Comparison of ENCODE assay signal across 8 mouse cellular contexts in genomic region chr4:141214337-141214851, GRCm38 (mm10). TPM values are rescaled to one million over a fixed set of nuclear protein-coding genes. Genes with fewer than 3 reads are reported as not detected.
DNase-seq lines count a peak whose midpoint lies in the region; ATAC-seq and TF ChIP-seq lines count a peak whose summit lies in the region.

No protein-coding gene starts in this region.

- intact Hi-C loops in gastrocnemius, postnatal 14 days (cut with DNase I; ENCODE audit: low total_unique reads), result loop anchor here (10.0 kb wide), 1 partner anchor 70 kb away; the partner anchor contains the start of gene Fbxo42

- no peaks in the 10 kb centered on the region for H3K27me3 ChIP-seq in forebrain, embryonic 13.5 days
- no peaks in the 10 kb centered on the region for H3K27me3 ChIP-seq in kidney, postnatal 0 days (ENCODE audit: insufficient read depth, low read length)
- no peaks in the 10 kb centered on the region for H3K27me3 ChIP-seq in megakaryocyte, embryonic 14.5 days (replicated peaks)

- no peak overlapping the region for H3K27ac ChIP-seq in forebrain, embryonic 13.5 days
- no peak overlapping the region for H3K27ac ChIP-seq in kidney, postnatal 0 days

- DNase-seq in gastrocnemius, postnatal 14 days, result peak; percentile 35
- no peak for DNase-seq in gastrocnemius, adult 18-20 months (ENCODE audit: low spot score)
- peak; percentile 53 for DNase-seq in c-Kit-positive CD71-positive TER-119-negative erythroid progenitor cells, embryonic 14.5 days (ENCODE audit: low read depth)
- peak; percentile 40 for DNase-seq in kidney, postnatal 0 days (ENCODE audit: low spot score)
- DNase-seq in spleen, postnatal 4 days (ENCODE audit: low spot score in 2 of 2), result peak; percentile 64 to 79
- no peak for DNase-seq in ovary, adult 18-20 months (ENCODE audit: low spot score)

- peak overlapping the region; percentile 75 for H3K4me2 ChIP-seq in forebrain, embryonic 13.5 days
- H3K4me2 ChIP-seq in kidney, postnatal 0 days (ENCODE audit: low read length), result peak overlapping the region; percentile 70

- peak overlapping the region; percentile 71 for H3K9ac ChIP-seq in forebrain, embryonic 13.5 days
- peak overlapping the region; percentile 36; the same call in 1 of the 2 replicates for H3K9ac ChIP-seq in kidney, postnatal 0 days (ENCODE audit: low read depth, low read length)

- peak overlapping the region; percentile 58 for H3K4me3 ChIP-seq in forebrain, embryonic 13.5 days
- peak overlapping the region; percentile 44 for H3K4me3 ChIP-seq in kidney, postnatal 0 days (replicated peaks; ENCODE audit: low read depth, low read length)
- peak overlapping the region; percentile 90 for H3K4me3 ChIP-seq in megakaryocyte, embryonic 14.5 days (replicated peaks)

- 1% methylated on average over 16 of the region's 16 CpGs for WGBS in forebrain, embryonic 13.5 days
- 3% methylated on average over 16 of the region's 16 CpGs for WGBS in kidney, postnatal 0 days

- peak; percentile 62 for TF ChIP-seq CTCF in kidney, postnatal 0 days (IDR thresholded peaks at IDR 0.05; ENCODE audit: low read depth)

- H3K4me1 ChIP-seq in forebrain, embryonic 13.5 days, result peaks cover 16% of the 10 kb centered on the region
- H3K4me1 ChIP-seq in kidney, postnatal 0 days (replicated peaks; ENCODE audit: insufficient read depth, low read length), result no peaks in the 10 kb centered on the region
- H3K4me1 ChIP-seq in megakaryocyte, embryonic 14.5 days, result peaks cover 27% of the 10 kb centered on the region

- H3K9me3 ChIP-seq in forebrain, embryonic 13.5 days (replicated peaks), result no peaks in the 10 kb centered on the region
- H3K9me3 ChIP-seq in kidney, postnatal 0 days (replicated peaks; ENCODE audit: low read length), result no peaks in the 10 kb centered on the region
- no peaks in the 10 kb centered on the region for H3K9me3 ChIP-seq in megakaryocyte, embryonic 14.5 days

- peak; percentile 60 for ATAC-seq in forebrain, embryonic 13.5 days
- ATAC-seq in kidney, postnatal 0 days (replicated peaks; ENCODE audit: low FRiP score, low read depth), result peak; percentile 60

- H3K36me3 ChIP-seq in forebrain, embryonic 13.5 days (ENCODE audit: poor library complexity, severe bottlenecking), result no peaks in the 10 kb centered on the region
- no peaks in the 10 kb centered on the region for H3K36me3 ChIP-seq in kidney, postnatal 0 days (ENCODE audit: insufficient read depth, low read length)
- H3K36me3 ChIP-seq in megakaryocyte, embryonic 14.5 days (replicated peaks; ENCODE audit: low read length), result peaks cover 7% of the 10 kb centered on the region

RNA-seq across cellular contexts. Expression of gene Rsg1, which starts 0.6 kb away (rescaled TPM):
- total RNA-seq in gastrocnemius, postnatal 14 days (2021), result under 1 TPM; 0.21 to 0.38 TPM
- under 1 TPM in 1 of 2 experiments, not detected in 1; 0.31 TPM for total RNA-seq in gastrocnemius, adult 18-20 months (2021)
- polyA plus RNA-seq in forebrain, embryonic 13.5 days (2015; fragmentation: Nextera tagmentation; extraction: Ambion mirVana), result 6.1 and 7.1 TPM in 2 replicates
- polyA plus RNA-seq in kidney, postnatal 0 days (2015; fragmentation: Nextera tagmentation; extraction: Ambion mirVana), result 2.7 and 3.1 TPM in 2 replicates
- polyA plus RNA-seq in megakaryocyte, embryonic 14.5 days (2012; ENCODE audit: insufficient read depth, low replicate concordance), result not detected in 2 replicates

RNA-seq across cellular contexts. Expression of gene Arhgef19, which starts 24.9 kb away (rescaled TPM):
- total RNA-seq in gastrocnemius, postnatal 14 days (2021), result 1 to 10 TPM; 1.3 to 1.4 TPM
- under 1 TPM; 0.32 to 0.33 TPM for total RNA-seq in gastrocnemius, adult 18-20 months (2021)
- polyA plus RNA-seq in forebrain, embryonic 13.5 days (2015; fragmentation: Nextera tagmentation; extraction: Ambion mirVana), result 0.96 and 1.2 TPM in 2 replicates
- 5.2 and 5.7 TPM in 2 replicates for polyA plus RNA-seq in kidney, postnatal 0 days (2015; fragmentation: Nextera tagmentation; extraction: Ambion mirVana)
- 0.64 TPM in 1 of 2 replicates, not detected in the other for polyA plus RNA-seq in megakaryocyte, embryonic 14.5 days (2012; ENCODE audit: insufficient read depth, low replicate concordance)

Comparison
In these comparisons a context has a peak if more than half of its experiments do, and no peak if none do; other contexts are left out.
1. DNase-seq: peak in gastrocnemius, postnatal 14 days (single experiment), c-Kit-positive CD71-positive TER-119-negative erythroid progenitor cells, embryonic 14.5 days (single experiment), kidney, postnatal 0 days (single experiment) and spleen, postnatal 4 days (2 of 2); none in gastrocnemius, adult 18-20 months (single experiment) and ovary, adult 18-20 months (single experiment).
2. Peak in every context shown above with its lines, with median percentiles within 50 percentile points of each other: H3K4me3 ChIP-seq.